In the genomic region with DNA sequence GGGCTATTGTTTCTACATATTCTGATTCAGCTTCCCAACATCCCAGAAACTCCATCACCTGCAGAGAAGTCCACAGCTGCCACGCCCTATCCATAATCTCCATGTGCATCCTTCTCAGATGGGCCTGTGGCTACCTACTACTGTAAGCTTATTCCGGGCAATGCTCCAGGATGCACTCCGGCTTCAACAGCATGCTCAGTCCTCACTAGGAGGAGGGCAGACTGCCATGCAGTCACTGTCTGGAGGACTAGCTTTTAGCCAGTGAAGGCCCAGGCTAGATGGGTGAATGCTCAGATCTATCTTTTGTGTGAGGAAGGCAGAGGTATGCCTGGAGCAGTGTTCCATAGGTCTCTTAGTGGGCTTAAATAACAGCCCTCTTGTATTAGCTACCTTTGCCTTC, we compare ENCODE assay signal across 12 mouse cellular contexts.
"Had no signal": no experiment of that assay in that cellular context is flagged by ENCODE, and none has a peak within 500 bp of the region (broad histone marks: within the 10 kb centered on the region; RNA-seq: fewer than 3 reads in every experiment).

No protein-coding gene starts in this region.

- DNase-seq: retina, postnatal 1 day; right cerebral cortex, adult 18-20 months; right cerebral cortex, postnatal 14 days; right cerebral cortex, postnatal 25 days; right cerebral cortex, postnatal 4 days; spleen, adult 18-20 months; thymus, adult 18-20 months; thymus, adult 2 months; thymus, postnatal 14 days; thymus, postnatal 25 days; thymus, postnatal 36 days; thymus, postnatal 4 days had no signal
